Mouse (Mus musculus): ENCODE measurements at regions not wholly inside any gene's neighbourhood (a gene's known extent, or its start where the extent isn't known, plus 50 kb on each side); places are given as distances from the start of the nearest gene placed in this dataset.
A peak's percentile ranks its signal among the peaks of the same experiment; 100 is the strongest.

- DNase-seq (ENCODE audit: low spot score) = no peak
Measured at GRCm38 (mm10) chr3:20590143-20590542, 223.2 kb upstream of the Agtr1b start.

GRCm38 (mm10) chr3:20551563-20551962 is 184.6 kb upstream of the Agtr1b start:
- DNase-seq (ENCODE audit: low spot score) = no peak

GRCm38 (mm10) chr3:20543991-20544390 is 177.0 kb upstream of the Agtr1b start:
- no peak for DNase-seq (ENCODE audit: low spot score)

- no peak for DNase-seq (ENCODE audit: low spot score)
Measured at GRCm38 (mm10) chr3:20538492-20539004, 171.6 kb upstream of the Agtr1b start.

DNA sequence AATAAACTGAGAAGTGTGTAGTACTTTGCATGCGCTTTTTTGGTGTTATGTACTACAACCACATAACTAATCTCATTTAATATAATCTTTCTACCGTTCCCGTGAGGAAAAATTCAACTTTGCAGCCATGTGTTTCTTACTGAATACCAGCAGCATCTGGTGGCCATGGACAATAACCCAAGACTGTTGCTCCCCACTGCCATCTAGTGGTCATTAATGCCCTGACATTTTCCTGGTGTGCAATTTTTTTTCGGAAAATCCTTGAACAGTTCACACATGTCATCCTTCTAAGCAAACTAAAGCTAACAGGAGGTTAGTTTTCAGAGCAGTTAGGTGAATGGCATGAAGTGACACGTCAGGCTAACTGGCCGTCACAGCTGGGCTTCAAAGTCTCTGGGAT is 153.8 kb upstream of the Agtr1b start:
- peak; percentile 14 for DNase-seq (ENCODE audit: low spot score)

- peak; percentile 49 for DNase-seq (ENCODE audit: low spot score)
Measured at GRCm38 (mm10) chr3:20509192-20509591, 142.2 kb upstream of the Agtr1b start.

- DNase-seq (ENCODE audit: low spot score) = no peak
Measured at GRCm38 (mm10) chr3:20505546-20505945, 138.6 kb upstream of the Agtr1b start.

All from c-Kit-positive CD71-positive TER-119-positive erythroid progenitor cells, embryonic 14.5 days (primary cell).